Mouse (Mus musculus) neural tube, embryonic 13.5 days (tissue): ENCODE measurements around the gene Cmc1. TPM values are rescaled to one million over a fixed set of nuclear protein-coding genes. Genes with fewer than 3 reads are reported as not detected.

Experiments
- polyA plus RNA-seq: library from polyadenylated mRNA; unstranded; fragments of >200 nt; fragmentation: Nextera tagmentation; extraction: Ambion mirVana; gene quantifications from 2 replicates; pipeline ENCODE4 v1.2.1, GENCODE M21; 2015

Gene Cmc1
- polyA plus RNA-seq, 1 experiment from 2014 or later: 47.7 TPM

Other genes starting within 250 kb of the Cmc1 start
- 77.5 and 85.3 TPM in 2 replicates for gene Azi2, start 109.7 kb downstream of the Cmc1 start, polyA plus RNA-seq